Mouse (Mus musculus): ENCODE measurements around the gene Skint2. TPM values are rescaled to one million over a fixed set of nuclear protein-coding genes. Genes with fewer than 3 reads are reported as not detected.

Skint2 gene
- polyA plus RNA-seq (2014; fragmentation: Nextera tagmentation; extraction: Ambion mirVana), result not detected in 2 replicates

- Histone ChIP-seq H3K9ac (ENCODE audit: low read depth, low read length) (no peak within 1 kb of the TSS), H3K4me3 (ENCODE audit: low read depth, low read length) (no peak within 1 kb of the TSS), H3K9me3 (ENCODE audit: control insufficient read depth, low read length) (0 out of 2 replicates have a peak, but pooled peaks cover 3% of the 10 kb centered on the region), H3K4me2 (ENCODE audit: low read depth, low read length) (no peak within 1 kb of the TSS), H3K27me3 (replicated peaks; ENCODE audit: control insufficient read depth, insufficient read depth, low read length) (no peaks in the 10 kb centered on the region), H3K36me3 (ENCODE audit: control insufficient read depth, insufficient read depth, low read length) (no peaks in the 10 kb centered on the region), H3K27ac (replicated peaks; ENCODE audit: low read depth, low read length) (no peak within 1 kb of the TSS), H3K4me1 (ENCODE audit: control insufficient read depth, insufficient read depth, low read length) (no peaks in the 10 kb centered on the region)
- ATAC-seq (ENCODE audit: low read depth) (no peak), DNase-seq (ENCODE audit: low spot score) (no peak)
- 71% methylated on average over 2 of the region's 2 CpGs for WGBS
Observed at GRCm38 (mm10) chr4:112556894-112557293, at the start of gene Skint2. TSS of gene Skint2 (plus strand) at chr4:112557194.

Other genes starting within 250 kb of the Skint2 start
- not detected in 2 replicates for gene Skint9, start 123.2 kb upstream of the Skint2 start, polyA plus RNA-seq (2014; fragmentation: Nextera tagmentation; extraction: Ambion mirVana)
- not detected in 2 replicates for gene Skint10, start 217.7 kb downstream of the Skint2 start, polyA plus RNA-seq (2014; fragmentation: Nextera tagmentation; extraction: Ambion mirVana)

All from embryonic facial prominence, embryonic 14.5 days (tissue).